Mouse (Mus musculus) liver, embryonic 14.5 days (tissue): Measurements from ENCODE around the gene Tfdp2. TPM values are rescaled to one million over a fixed set of nuclear protein-coding genes. Genes with fewer than 3 reads are reported as not detected.

ENCODE experiments used
- ATAC-seq: fragments of 200-750 bp; cut with Nextera tagmentation; 2 replicates; pipeline ENCODE4 v1.8.0; 2017; ENCODE audit warnings: moderate number of reproducible peaks, mild to moderate bottlenecking, moderate library complexity; ENCODE audit not compliant: insufficient read depth
- DNase-seq, 3 experiments: peaks; one replicate each; pipeline ENCODE4 v3.0.0-alpha.2; 2012 to 2013; ENCODE audit warnings: low read depth in 3 of 3, low spot score in 3 of 3
- H3K27ac ChIP-seq: fragments of 300-500 bp; sonication (generic); 2 replicates; pipeline ENCODE4 v1.5.1; 2014; ENCODE audit warnings: moderate library complexity, mild to moderate bottlenecking, control low read depth, inconsistent platforms
- H3K27me3 ChIP-seq: fragments of 300-500 bp; sonication (generic); 2 replicates; pipeline ENCODE4 v1.6.1; 2014; ENCODE audit warnings: mild to moderate bottlenecking, low read length, moderate library complexity; ENCODE audit not compliant: control insufficient read depth, insufficient read depth
- H3K36me3 ChIP-seq: fragments of 300-500 bp; sonication (generic); replicated peaks from 2 replicates; pipeline ENCODE4 v1.6.1; 2014; ENCODE audit warnings: low read depth; ENCODE audit not compliant: control insufficient read depth, insufficient read depth
- H3K4me1 ChIP-seq, 2 experiments: fragments of 200-500 bp in 1 of 2; fragments of 300-500 bp in 1 of 2; sonication (generic) in 1 of 2; replicated peaks; 2 replicates each; pipeline ENCODE4 v1.6.1; 2012 to 2014; ENCODE audit warnings: antibody characterized with exemption in 1 of 2, inconsistent platforms in 1 of 2, low read length in 1 of 2; ENCODE audit not compliant: control insufficient read depth in 2 of 2, insufficient read depth in 2 of 2
- H3K4me2 ChIP-seq: fragments of 300-500 bp; sonication (generic); 2 replicates; pipeline ENCODE4 v1.6.1; 2014; ENCODE audit warnings: low read depth, mild to moderate bottlenecking, control low read depth, moderate library complexity
- H3K4me3 ChIP-seq, 2 experiments: fragments of 200-500 bp in 1 of 2; fragments of 300-500 bp in 1 of 2; sonication (generic) in 1 of 2; 2 replicates each; pipeline ENCODE4 v1.5.1; 2012 to 2014; ENCODE audit warnings: low read depth in 2 of 2, low read length in 2 of 2, mild to moderate bottlenecking in 2 of 2, control low read depth in 1 of 2, inconsistent platforms in 1 of 2, moderate library complexity in 1 of 2; ENCODE audit not compliant: insufficient read depth in 1 of 2
- H3K9ac ChIP-seq: fragments of 300-500 bp; sonication (generic); replicated peaks from 2 replicates; pipeline ENCODE4 v1.6.1; 2014; ENCODE audit warnings: mild to moderate bottlenecking, control low read depth, moderate library complexity
- H3K9me3 ChIP-seq: fragments of 300-500 bp; sonication (generic); 2 replicates; pipeline ENCODE4 v1.6.1; 2016; ENCODE audit warnings: low read length, mixed read lengths; ENCODE audit not compliant: control insufficient read depth
- CTCF ChIP-seq: IDR thresholded peaks from 2 replicates; pipeline ENCODE4 v1.5.1; 2016; ENCODE audit warnings: antibody characterized with exemption, low read depth, control low read depth
- EP300 ChIP-seq: IDR thresholded peaks from 2 replicates; pipeline ENCODE4 v1.6.1; 2016; ENCODE audit warnings: antibody characterized with exemption, low read depth
- WGBS: fragments of 180-500 bp; shearing (Covaris S2); extraction: QIAGEN DNeasy Blood & Tissue Kit; methylation state at CpG from one replicate; pipeline ENCODE4 v1.1.7; 2014; ENCODE audit not compliant: insufficient replicate concordance; 5-methylcytosine and 5-hydroxymethylcytosine counted together
- polyA plus RNA-seq, 2 experiments: library from polyadenylated mRNA; depleted of rRNA in 1 of 2; stranded (reverse) in 1 of 2; unstranded in 1 of 2; fragments of >200 nt; fragmentation: Nextera tagmentation in 1 of 2; extraction: Ambion mirVana in 1 of 2; gene quantifications; 2 replicates each; pipeline versions ENCODE4 v1.2.1 to v1.2.3; 2012 to 2014

Gene Tfdp2
- polyA plus RNA-seq, 2 experiments: 43.3 to 101 TPM

DNA sequence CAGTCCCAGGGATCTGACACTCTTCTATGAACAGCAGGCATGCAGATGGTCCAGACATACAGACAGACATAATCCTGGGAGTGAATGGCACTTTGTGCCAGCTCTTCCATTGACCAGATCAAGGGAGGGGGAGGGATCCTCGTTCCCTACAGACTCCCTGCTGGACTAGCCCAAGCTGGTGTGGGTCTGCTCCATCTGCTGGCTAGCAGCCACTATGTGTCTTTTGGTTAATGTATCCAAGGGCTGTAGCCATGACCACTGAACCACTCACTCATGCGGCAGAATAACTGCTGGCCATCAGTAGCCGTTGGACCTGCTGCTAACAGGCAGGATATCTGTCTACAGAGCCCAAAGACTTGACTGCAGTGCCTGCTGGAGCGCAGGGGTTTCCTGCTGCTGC, 128.4 kb downstream of the Tfdp2 start:
- DNase-seq (no peak), ATAC-seq (peak; percentile 24; the same call in 1 of the 2 replicates)
- Histone ChIP-seq H3K9me3 (no peaks in the 10 kb centered on the region), H3K27me3 (no peaks in the 10 kb centered on the region), H3K4me2 (no peak overlapping the region), H3K36me3 (peaks cover 33% of the 10 kb centered on the region), H3K9ac (no peak overlapping the region), H3K4me3 (no peak overlapping the region), H3K27ac (no peak overlapping the region), H3K4me1 (no peaks in the 10 kb centered on the region)
- TF ChIP-seq CTCF: no peak
- TF ChIP-seq EP300: no peak
- WGBS: 50% methylated on average over 4 of the region's 4 CpGs

DNA sequence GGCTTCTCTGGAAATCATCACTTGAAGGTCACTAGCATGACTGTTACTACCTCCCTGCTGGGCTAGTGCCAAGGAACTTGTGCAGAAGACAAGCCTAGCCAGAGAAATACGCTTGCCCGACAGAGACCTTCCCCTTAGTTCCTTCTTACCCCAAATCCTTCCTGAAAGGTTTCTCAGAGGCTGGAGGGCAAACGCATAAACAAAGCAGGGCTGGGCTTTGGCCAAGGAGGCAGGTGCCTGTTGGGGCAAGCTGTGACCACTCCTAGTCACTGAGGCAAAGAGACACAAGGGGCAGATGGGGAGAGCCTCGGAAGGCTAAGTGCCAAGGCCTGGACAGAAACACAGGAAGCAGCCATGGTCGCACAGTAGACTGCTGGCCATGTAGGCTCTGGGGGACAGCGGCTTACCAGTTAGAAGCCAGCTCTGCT, 130.4 kb downstream of the Tfdp2 start:
- Histone ChIP-seq H3K9me3 (no peaks in the 10 kb centered on the region), H3K4me2 (no peak overlapping the region), H3K27me3 (no peaks in the 10 kb centered on the region), H3K27ac (no peak overlapping the region), H3K4me1 (no peaks in the 10 kb centered on the region), H3K36me3 (peaks cover 14% of the 10 kb centered on the region), H3K9ac (no peak overlapping the region), H3K4me3 (no peak overlapping the region)
- TF ChIP-seq EP300 (no peak), CTCF (no peak)
- DNase-seq: no peak
- ATAC-seq: no peak
- 65% methylated on average over 6 of the region's 6 CpGs for WGBS

DNA sequence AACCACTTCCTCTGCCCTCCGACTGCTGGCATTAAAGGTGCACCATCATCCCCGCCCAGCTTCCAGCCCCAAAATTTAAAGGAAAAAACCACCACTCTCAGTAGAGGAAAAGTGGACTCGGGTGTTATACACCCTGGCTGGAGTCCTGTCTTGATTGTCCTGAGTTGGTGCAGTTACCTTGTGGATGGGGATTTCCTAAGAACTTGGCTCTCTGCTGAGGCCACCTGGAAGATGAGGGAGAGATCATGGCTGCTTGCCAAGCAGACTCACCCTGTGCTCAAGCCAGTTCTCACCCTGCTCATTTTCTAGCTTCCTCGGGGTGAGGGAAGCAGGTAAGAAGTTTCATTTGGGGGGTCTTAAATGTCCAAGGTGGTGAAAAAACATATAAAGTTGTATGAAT, 132.2 kb downstream of the Tfdp2 start:
- ATAC-seq (no peak), DNase-seq (no peak)
- H3K9ac ChIP-seq: no peak overlapping the region
- WGBS: 75% methylated on average over 4 of the region's 4 CpGs
- H3K4me3 ChIP-seq: no peak overlapping the region
- H3K4me2 ChIP-seq: no peak overlapping the region
- H3K36me3 ChIP-seq: peaks cover 6% of the 10 kb centered on the region
- TF ChIP-seq CTCF (no peak), EP300 (no peak)
- H3K4me1 ChIP-seq: no peaks in the 10 kb centered on the region
- H3K27me3 ChIP-seq: no peaks in the 10 kb centered on the region
- H3K27ac ChIP-seq: no peak overlapping the region
- H3K9me3 ChIP-seq: no peaks in the 10 kb centered on the region

DNA sequence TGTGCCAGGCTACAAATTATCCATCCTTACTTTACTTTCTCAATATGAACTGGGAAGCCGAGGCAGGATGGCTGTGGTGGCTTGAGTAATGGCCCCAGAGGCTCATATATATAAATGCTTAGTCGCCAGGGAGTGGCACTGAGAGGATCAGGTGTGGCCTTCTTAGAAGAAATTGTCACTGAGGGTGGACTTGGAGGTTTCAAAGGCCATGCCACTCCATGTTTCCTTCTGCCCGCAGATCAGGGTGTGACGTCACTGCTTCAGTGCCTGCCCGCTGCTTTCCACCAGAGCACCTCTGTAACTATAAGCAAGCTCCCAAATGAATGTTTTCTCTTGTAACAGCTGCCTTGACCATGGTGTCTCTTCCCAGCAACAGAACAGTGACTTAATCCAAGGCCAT, 135.1 kb downstream of the Tfdp2 start:
- Histone ChIP-seq H3K9me3 (no peaks in the 10 kb centered on the region), H3K9ac (no peak overlapping the region), H3K4me1 (no peaks in the 10 kb centered on the region), H3K4me2 (no peak overlapping the region), H3K27ac (no peak overlapping the region), H3K4me3 (no peak overlapping the region), H3K36me3 (peaks cover 15% of the 10 kb centered on the region), H3K27me3 (no peaks in the 10 kb centered on the region)
- WGBS: 82% methylated on average over 5 of the region's 5 CpGs
- no peak for TF ChIP-seq CTCF
- TF ChIP-seq EP300: no peak
- ATAC-seq (no peak), DNase-seq (no peak)

DNA sequence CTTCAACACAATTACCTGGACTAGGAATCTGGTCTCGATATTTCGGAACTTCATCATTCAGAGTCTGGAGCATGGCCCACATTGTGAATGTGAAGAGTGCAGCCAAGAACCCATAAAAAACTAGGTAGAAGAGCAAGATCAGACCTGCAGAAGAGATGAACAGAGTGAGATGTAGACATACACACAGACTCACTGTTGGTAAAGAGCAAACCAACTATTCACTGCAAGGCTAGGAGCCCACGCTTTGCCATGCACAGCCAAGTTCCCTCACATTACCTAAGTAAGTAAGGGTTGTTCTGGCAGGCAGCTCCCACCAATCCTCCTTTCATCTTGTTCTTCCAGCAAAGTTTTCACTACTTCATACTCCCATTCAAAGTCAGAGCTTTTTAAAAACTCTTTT, 149.7 kb downstream of the Tfdp2 start:
- Histone ChIP-seq H3K9me3 (no peaks in the 10 kb centered on the region), H3K36me3 (peaks cover under 1% of the 10 kb centered on the region; the same call in 1 of the 2 replicates), H3K27me3 (no peaks in the 10 kb centered on the region), H3K27ac (no peak overlapping the region), H3K9ac (no peak overlapping the region), H3K4me3 (no peak overlapping the region), H3K4me2 (no peak overlapping the region), H3K4me1 (peaks cover 0 to 4% of the 10 kb centered on the region in 2 experiments; a peak in 1 of 4 replicates)
- WGBS: 92% methylated on average over 3 of the region's 3 CpGs
- ATAC-seq (no peak), DNase-seq (no peak)
- TF ChIP-seq CTCF (no peak), EP300 (no peak)
